Mouse (Mus musculus) frontal cortex, adult 2 months (tissue): ENCODE results near the gene Olfr1132. TPM values are rescaled to one million over a fixed set of nuclear protein-coding genes. Genes with fewer than 3 reads are reported as not detected.
"Not testable (repeated sequence)": the region's sequence is repeated elsewhere in the genome, so short reads cannot be mapped to it uniquely, and the experiment has no call there.

Source experiments
- DNase-seq, 2 experiments: peaks; one replicate each; pipeline ENCODE4 v3.0.0; 2022; ENCODE audit warnings: low spot score in 1 of 2; ENCODE audit errors: extremely low spot score in 1 of 2
- polyA plus RNA-seq: library from polyadenylated mRNA; depleted of rRNA; stranded (reverse); fragments of >200 nt; gene quantifications from 2 replicates; pipeline ENCODE4 v1.2.3, GENCODE M21; 2012; rRNA removed

The Olfr1132 gene
- polyA plus RNA-seq = not detected in 2 replicates

GRCm38 (mm10) chr2:87637435-87637834, at the start of gene Olfr1132:
Gene Olfr1132 (minus strand): TSS chr2:87637535.
- no peak for DNase-seq

- no peak for DNase-seq
Observed at GRCm38 (mm10) chr2:87673564-87673963, 36.2 kb upstream of the Olfr1132 start, which contains the start of gene Olfr1135. Gene Olfr1135 (minus strand): TSS chr2:87673664.

GRCm38 (mm10) chr2:87658360-87658759, 21.0 kb upstream of the Olfr1132 start, which contains the start of gene Olfr1134:
Gene Olfr1134 (minus strand): TSS chr2:87658460.
- no peak for DNase-seq

GRCm38 (mm10) chr2:87647274-87647673, 9.9 kb upstream of the Olfr1132 start, which contains the start of gene Olfr1133:
Gene Olfr1133 (minus strand): TSS chr2:87647374.
- no peak for DNase-seq

GRCm38 (mm10) chr2:87642441-87642840, 5.1 kb upstream of the Olfr1132 start:
- DNase-seq = no peak

- DNase-seq = no peak
Observed at GRCm38 (mm10) chr2:87626804-87627203, 10.5 kb downstream of the Olfr1132 start, which contains the start of gene Olfr1131. Gene Olfr1131 (plus strand): TSS chr2:87627104.

GRCm38 (mm10) chr2:87605912-87606311, 31.4 kb downstream of the Olfr1132 start, which contains the start of gene Olfr1130:
Gene Olfr1130 (plus strand): TSS chr2:87606212.
- DNase-seq = not testable (repeated sequence)

Other genes starting within 250 kb of the Olfr1132 start
- gene Olfr1123, start 220.9 kb downstream of the Olfr1132 start, polyA plus RNA-seq = not detected in 2 replicates
- gene Olfr1124, start 207.3 kb downstream of the Olfr1132 start, polyA plus RNA-seq = not detected in 2 replicates
- gene Olfr1126, start 183.6 kb downstream of the Olfr1132 start, polyA plus RNA-seq = not detected in 2 replicates
- not detected in 2 replicates for gene Pramel7, start 140.4 kb downstream of the Olfr1132 start, polyA plus RNA-seq
- gene Pramel6, start 131.0 kb downstream of the Olfr1132 start, polyA plus RNA-seq = not detected in 2 replicates
- not detected in 2 replicates for gene Olfr153, start 105.7 kb downstream of the Olfr1132 start, polyA plus RNA-seq
- gene Olfr1128, start 92.0 kb downstream of the Olfr1132 start, polyA plus RNA-seq = not detected in 2 replicates
- gene Olfr1129, start 63.6 kb downstream of the Olfr1132 start, polyA plus RNA-seq = not detected in 2 replicates
- not detected in 2 replicates for gene Olfr1130, start 31.3 kb downstream of the Olfr1132 start, polyA plus RNA-seq
- gene Olfr1131, start 10.4 kb downstream of the Olfr1132 start, polyA plus RNA-seq = not detected in 2 replicates
- gene Olfr1133, start 9.8 kb upstream of the Olfr1132 start, polyA plus RNA-seq = not detected in 2 replicates
- gene Olfr1134, start 20.9 kb upstream of the Olfr1132 start, polyA plus RNA-seq = 0.11 TPM in 1 of 2 replicates, not detected in the other
- gene Olfr1135, start 36.1 kb upstream of the Olfr1132 start, polyA plus RNA-seq = not detected in 2 replicates
- not detected in 2 replicates for gene Olfr1136, start 56.4 kb upstream of the Olfr1132 start, polyA plus RNA-seq
- gene Olfr1137, start 75.6 kb upstream of the Olfr1132 start, polyA plus RNA-seq = 0.02 TPM in 1 of 2 replicates, not detected in the other
- gene Olfr1138, start 102.4 kb upstream of the Olfr1132 start, polyA plus RNA-seq = not detected in 2 replicates
- gene Olfr1140, start 106.2 kb upstream of the Olfr1132 start, polyA plus RNA-seq = 0.13 TPM in 1 of 2 replicates, not detected in the other
- gene Olfr1141, start 116.5 kb upstream of the Olfr1132 start, polyA plus RNA-seq = not detected in 2 replicates
- gene Olfr152, start 141.9 kb upstream of the Olfr1132 start, polyA plus RNA-seq = 0.11 TPM in 1 of 2 replicates, not detected in the other
- not detected in 2 replicates for gene Olfr1143, start 163.1 kb upstream of the Olfr1132 start, polyA plus RNA-seq
- gene Olfr1145, start 172.3 kb upstream of the Olfr1132 start, polyA plus RNA-seq = not detected in 2 replicates
- gene Olfr1148, start 193.0 kb upstream of the Olfr1132 start, polyA plus RNA-seq = not detected in 2 replicates
- gene Olfr1150-ps1, start 206.5 kb upstream of the Olfr1132 start, polyA plus RNA-seq = not detected in 2 replicates
- gene Olfr1151, start 218.3 kb upstream of the Olfr1132 start, polyA plus RNA-seq = not detected in 2 replicates
- not detected in 2 replicates for gene Olfr1152, start 229.0 kb upstream of the Olfr1132 start, polyA plus RNA-seq